Comparison of ENCODE assay signal across 8 mouse cellular contexts in the genomic region with DNA sequence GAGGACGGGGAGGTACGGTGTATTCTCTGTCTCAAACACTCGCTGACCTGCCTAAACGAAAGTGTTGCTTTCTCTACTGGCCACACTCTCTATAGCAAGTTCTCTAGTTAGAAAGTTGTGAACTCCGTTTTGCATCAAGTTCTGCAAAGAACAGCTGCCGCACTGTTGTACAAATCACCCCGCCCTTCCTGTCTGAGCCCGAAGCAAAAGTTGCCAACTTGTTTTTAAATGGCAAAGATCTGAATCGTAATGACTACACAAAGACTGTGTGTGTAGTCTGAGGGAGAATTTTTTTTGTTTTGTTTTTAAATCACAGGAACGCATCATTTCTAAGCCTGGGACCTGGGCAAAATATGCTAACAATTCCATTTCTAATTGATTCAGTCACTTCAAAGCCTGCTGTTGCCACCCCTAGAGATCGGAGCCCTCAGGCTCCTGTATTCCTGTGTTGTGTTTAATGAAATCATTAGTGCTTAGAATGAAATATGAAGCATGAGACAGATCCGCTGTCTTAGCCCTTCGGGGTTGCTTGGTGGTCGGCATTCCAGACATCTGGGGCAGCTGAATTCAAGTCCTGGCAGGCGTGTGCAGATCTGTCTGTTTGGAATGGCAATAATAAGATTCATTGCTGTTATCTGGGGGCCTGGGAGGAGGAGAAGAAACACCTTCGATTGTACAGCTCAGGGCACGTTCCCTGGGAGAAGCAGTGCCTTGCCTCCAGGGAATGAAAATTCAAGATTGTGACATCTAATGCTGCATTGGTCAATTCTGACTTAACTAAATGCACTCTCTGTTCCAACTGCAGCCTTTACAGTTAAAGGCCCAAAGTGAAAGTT. TPM values are rescaled to one million over a fixed set of nuclear protein-coding genes. Genes with fewer than 3 reads are reported as not detected.
A peak's percentile ranks its signal among the peaks of the same experiment; 100 is the strongest.
DNase-seq lines count a peak whose midpoint lies in the region; ATAC-seq and TF ChIP-seq lines count a peak whose summit lies in the region.
"Had no signal": no experiment of that assay in that cellular context is flagged by ENCODE, and none has a peak within 500 bp of the region (broad histone marks: within the 10 kb centered on the region; RNA-seq: fewer than 3 reads in every experiment).

No protein-coding gene starts in this region.

- H3K9me3 ChIP-seq in lung, embryonic 14.5 days (ENCODE audit: low read depth, low read length), result peaks cover 5% of the 10 kb centered on the region; the same call in 1 of the 2 replicates

- no peak overlapping the region for H3K4me3 ChIP-seq in spleen, adult 2 months (ENCODE audit: extremely low read depth, insufficient read depth, insufficient read length)
- 0 out of 2 replicates have a peak overlapping the region, but pooled peaks have one; percentile 0 for H3K4me3 ChIP-seq in lung, embryonic 14.5 days (ENCODE audit: low read depth, low read length)

- WGBS in spleen, adult 2 months, result 68% methylated on average over 17 of the region's 17 CpGs
- 32% methylated on average over 17 of the region's 17 CpGs for WGBS in lung, embryonic 14.5 days

- TF ChIP-seq POLR2A in spleen, adult 2 months (IDR thresholded peaks at IDR 0.05; ENCODE audit: low read depth, low read length), result no peak

- DNase-seq in spleen, adult 2 months (ENCODE audit: low read depth in 1 of 2, low spot score in 2 of 2), result no peak
- DNase-seq in spleen, postnatal 4 days (ENCODE audit: low spot score in 2 of 2), result no peak
- DNase-seq in fibroblast of lung, adult 2 months (ENCODE audit: low read depth), result peak; percentile 35
- peak; percentile 46 for DNase-seq in lung, embryonic 14.5 days
- no peak for DNase-seq in B cell, adult 2 months
- no peak for DNase-seq in layer of hippocampus, postnatal 10 days (ENCODE audit: low spot score in 2 of 2)
- DNase-seq in frontal cortex, adult 2 months (ENCODE audit: extremely low spot score in 1 of 2, low spot score in 1 of 2), result no peak

- H3K9ac ChIP-seq in lung, embryonic 14.5 days, result no peak overlapping the region
- H3K9ac ChIP-seq: liver, embryonic 14.5 days had no signal

- peak overlapping the region; percentile 54 for H3K27ac ChIP-seq in spleen, adult 2 months (ENCODE audit: insufficient read depth, low read length)
- peak overlapping the region; percentile 78 for H3K27ac ChIP-seq in lung, embryonic 14.5 days (ENCODE audit: low read depth)
- H3K27ac ChIP-seq: liver, embryonic 14.5 days had no signal

- no peak for TF ChIP-seq CTCF in spleen, adult 2 months (IDR thresholded peaks at IDR 0.05; ENCODE audit: extremely low read depth, insufficient read depth, insufficient read length, insufficient replicate concordance)
- TF ChIP-seq CTCF in lung, embryonic 14.5 days (IDR thresholded peaks at IDR 0.05; ENCODE audit: low read depth), result no peak

- H3K27me3 ChIP-seq in spleen, adult 2 months (ENCODE audit: control insufficient read depth, insufficient read depth, low read length), result no peaks in the 10 kb centered on the region
- H3K27me3 ChIP-seq in lung, embryonic 14.5 days (ENCODE audit: insufficient read depth, low read length), result no peaks in the 10 kb centered on the region

- no peaks in the 10 kb centered on the region for H3K4me1 ChIP-seq in spleen, adult 2 months (ENCODE audit: control insufficient read depth, insufficient read depth, insufficient read length)
- no peaks in the 10 kb centered on the region for H3K4me1 ChIP-seq in lung, embryonic 14.5 days (ENCODE audit: insufficient read depth)

- peak overlapping the region; percentile 51 for H3K4me2 ChIP-seq in lung, embryonic 14.5 days

- peaks cover 15% of the 10 kb centered on the region for H3K36me3 ChIP-seq in spleen, adult 2 months (ENCODE audit: control insufficient read depth, insufficient read depth, low read length)
- H3K36me3 ChIP-seq in lung, embryonic 14.5 days (ENCODE audit: insufficient read depth), result 0 out of 2 replicates have a peak, but pooled peaks cover 2% of the 10 kb centered on the region

- ATAC-seq in lung, embryonic 14.5 days (ENCODE audit: insufficient read depth), result 0 out of 2 replicates have a peak, but pooled peaks have one; percentile 8

RNA-seq across cellular contexts. Expression of a gene that starts 59.8 kb away (rescaled TPM):
- not detected in 2 replicates for polyA plus RNA-seq in spleen, adult 2 months (2012; rRNA removed)
- polyA plus RNA-seq in lung, embryonic 14.5 days (2014; fragmentation: Nextera tagmentation; extraction: Ambion mirVana), result not detected in 2 replicates
- total RNA-seq in layer of hippocampus, postnatal 10 days (2021), result not detected
- polyA plus RNA-seq in frontal cortex, adult 2 months (2012; rRNA removed), result 0.10 and 0.48 TPM in 2 replicates
- polyA plus RNA-seq: liver, embryonic 14.5 days had no signal

Comparison
In these comparisons a context has a peak if more than half of its experiments do, and no peak if none do; other contexts are left out.
1. DNase-seq: peak in fibroblast of lung, adult 2 months (single experiment) and lung, embryonic 14.5 days (single experiment); none in spleen, adult 2 months (0 of 2), spleen, postnatal 4 days (0 of 2), B cell, adult 2 months (0 of 2), layer of hippocampus, postnatal 10 days (0 of 2) and frontal cortex, adult 2 months (0 of 2).